Mouse (Mus musculus) macrophage (primary cell): Measurements from ENCODE around the gene Gucy2g. TPM values are rescaled to one million over a fixed set of nuclear protein-coding genes. Genes with fewer than 3 reads are reported as not detected.
"Not testable (repeated sequence)": the region's sequence is repeated elsewhere in the genome, so short reads cannot be mapped to it uniquely, and the experiment has no call there.

ENCODE experiments used
- H3K27ac ChIP-seq: fragments of 350-480 bp; formaldehyde crosslinking; 2 replicates; pipeline ENCODE4 v1.9.0; 2021
- H3K36me3 ChIP-seq: fragments of 350-480 bp; formaldehyde crosslinking; 2 replicates; pipeline ENCODE4 v1.9.0; 2021; ENCODE audit errors: inconsistent target
- H3K4me3 ChIP-seq: fragments of 350-480 bp; formaldehyde crosslinking; 2 replicates; pipeline ENCODE4 v1.9.0; 2021; ENCODE audit errors: inconsistent target
- H3K79me2 ChIP-seq: fragments of 350-480 bp; formaldehyde crosslinking; 2 replicates; pipeline ENCODE4 v1.9.0; 2021; ENCODE audit errors: inconsistent target
- WGBS: methylation state at CpG from one replicate; pipeline ENCODE4 v1.1.7; 2026; ENCODE audit warnings: inconsistent platforms; ENCODE audit not compliant: missing documents; 5-methylcytosine and 5-hydroxymethylcytosine counted together
- polyA plus RNA-seq: library from polyadenylated mRNA; stranded (reverse); fragments of 250-400 nt; gene quantifications from 3 replicates; pipeline ENCODE4 v1.2.4, GENCODE M21; 2018; ENCODE audit warnings: inconsistent platforms

Gene Gucy2g
- polyA plus RNA-seq, 1 experiment from 2014 or later: not detected

GRCm38 (mm10) chr19:55169236-55169729, 71.8 kb downstream of the Gucy2g start:
- H3K27ac ChIP-seq, H3K4me3 ChIP-seq, H3K36me3 ChIP-seq, H3K79me2 ChIP-seq: not testable (repeated sequence)
- WGBS: 92% methylated on average over 8 of the region's 8 CpGs

- H3K4me3 ChIP-seq: no peak overlapping the region
- no peaks in the 10 kb centered on the region for H3K79me2 ChIP-seq
- WGBS: 87% methylated on average over 6 of the region's 6 CpGs
- no peaks in the 10 kb centered on the region for H3K36me3 ChIP-seq
- no peak overlapping the region for H3K27ac ChIP-seq
Measured at GRCm38 (mm10) chr19:55168360-55168759, 72.7 kb downstream of the Gucy2g start.

GRCm38 (mm10) chr19:55167741-55168140, 73.3 kb downstream of the Gucy2g start:
- 66% methylated on average over 2 of the region's 2 CpGs for WGBS
- Histone ChIP-seq H3K79me2 (no peaks in the 10 kb centered on the region), H3K4me3 (no peak overlapping the region), H3K36me3 (no peaks in the 10 kb centered on the region), H3K27ac (no peak overlapping the region)

GRCm38 (mm10) chr19:55166741-55167140, 74.3 kb downstream of the Gucy2g start:
- Histone ChIP-seq H3K36me3 (no peaks in the 10 kb centered on the region), H3K27ac (no peak overlapping the region), H3K4me3 (no peak overlapping the region), H3K79me2 (no peaks in the 10 kb centered on the region)
- WGBS: 90% methylated on average over 2 of the region's 2 CpGs

GRCm38 (mm10) chr19:55165954-55166353, 75.1 kb downstream of the Gucy2g start:
- H3K36me3 ChIP-seq: no peaks in the 10 kb centered on the region
- H3K27ac ChIP-seq: no peak overlapping the region
- no peak overlapping the region for H3K4me3 ChIP-seq
- no peaks in the 10 kb centered on the region for H3K79me2 ChIP-seq
- WGBS: 75% methylated on average over 4 of the region's 4 CpGs

- WGBS: 75% methylated on average over 1 of the region's 1 CpGs
- Histone ChIP-seq H3K27ac (no peak overlapping the region), H3K36me3 (no peaks in the 10 kb centered on the region), H3K79me2 (no peaks in the 10 kb centered on the region), H3K4me3 (no peak overlapping the region)
Measured at GRCm38 (mm10) chr19:55165183-55165865, 75.7 kb downstream of the Gucy2g start.

- H3K79me2 ChIP-seq: no peaks in the 10 kb centered on the region
- no peaks in the 10 kb centered on the region for H3K36me3 ChIP-seq
- no peak overlapping the region for H3K4me3 ChIP-seq
- H3K27ac ChIP-seq: no peak overlapping the region
- WGBS: 73% methylated on average over 1 of the region's 1 CpGs
Measured at GRCm38 (mm10) chr19:55164162-55164561, 76.9 kb downstream of the Gucy2g start.

- H3K27ac ChIP-seq: no peak overlapping the region
- no peaks in the 10 kb centered on the region for H3K79me2 ChIP-seq
- no peaks in the 10 kb centered on the region for H3K36me3 ChIP-seq
- 91% methylated on average over 4 of the region's 4 CpGs for WGBS
- H3K4me3 ChIP-seq: no peak overlapping the region
Measured at GRCm38 (mm10) chr19:55162271-55162670, 78.8 kb downstream of the Gucy2g start.

- Histone ChIP-seq H3K27ac (no peak overlapping the region), H3K4me3 (no peak overlapping the region), H3K79me2 (no peaks in the 10 kb centered on the region), H3K36me3 (no peaks in the 10 kb centered on the region)
- WGBS: 68% methylated on average over 6 of the region's 6 CpGs
Measured at GRCm38 (mm10) chr19:55159826-55160225, 81.2 kb downstream of the Gucy2g start.

GRCm38 (mm10) chr19:55158606-55159005, 82.4 kb downstream of the Gucy2g start:
- 85% methylated on average over 8 of the region's 8 CpGs for WGBS
- no peak overlapping the region for H3K27ac ChIP-seq
- no peaks in the 10 kb centered on the region for H3K36me3 ChIP-seq
- H3K4me3 ChIP-seq: no peak overlapping the region
- no peaks in the 10 kb centered on the region for H3K79me2 ChIP-seq

- Histone ChIP-seq H3K79me2 (no peaks in the 10 kb centered on the region), H3K27ac (no peak overlapping the region), H3K4me3 (no peak overlapping the region), H3K36me3 (no peaks in the 10 kb centered on the region)
- 92% methylated on average over 7 of the region's 7 CpGs for WGBS
Measured at GRCm38 (mm10) chr19:55157029-55157428, 84.0 kb downstream of the Gucy2g start.

GRCm38 (mm10) chr19:55152983-55153382, 88.1 kb downstream of the Gucy2g start:
- no peak overlapping the region for H3K27ac ChIP-seq
- H3K36me3 ChIP-seq: no peaks in the 10 kb centered on the region
- 91% methylated on average over 6 of the region's 6 CpGs for WGBS
- no peak overlapping the region for H3K4me3 ChIP-seq
- no peaks in the 10 kb centered on the region for H3K79me2 ChIP-seq

- H3K4me3 ChIP-seq, H3K79me2 ChIP-seq, H3K36me3 ChIP-seq, H3K27ac ChIP-seq: not testable (repeated sequence)
- WGBS: 71% methylated on average over 4 of the region's 6 CpGs
Measured at GRCm38 (mm10) chr19:55152274-55152673, 88.8 kb downstream of the Gucy2g start.

GRCm38 (mm10) chr19:55149646-55150045, 91.4 kb downstream of the Gucy2g start:
- Histone ChIP-seq H3K36me3 (no peaks in the 10 kb centered on the region), H3K4me3 (no peak overlapping the region), H3K27ac (no peak overlapping the region), H3K79me2 (no peaks in the 10 kb centered on the region)
- 91% methylated on average over 6 of the region's 6 CpGs for WGBS

- WGBS: 45% methylated on average over 6 of the region's 6 CpGs
- Histone ChIP-seq H3K36me3 (no peaks in the 10 kb centered on the region), H3K4me3 (no peak overlapping the region), H3K79me2 (no peaks in the 10 kb centered on the region), H3K27ac (no peak overlapping the region)
Measured at GRCm38 (mm10) chr19:55148109-55148508, 92.9 kb downstream of the Gucy2g start.
